Mouse (Mus musculus) cerebellum, adult 18-20 months (tissue): ENCODE data around the gene Lhfpl1.
"Not testable (repeated sequence)": the region's sequence is repeated elsewhere in the genome, so short reads cannot be mapped to it uniquely, and the experiment has no call there.

Source experiments
- DNase-seq, 2 experiments: peaks; one replicate each; pipeline ENCODE4 v3.0.0; 2021

Lhfpl1 gene

GRCm38 (mm10) chrX:145348377-145349203 is at the start of gene Lhfpl1:
TSS of gene Lhfpl1 (minus strand) at chrX:145349089.
- DNase-seq = no peak

- no peak for DNase-seq
These were observed 22.9 kb upstream of the Lhfpl1 start for GRCm38 (mm10) chrX:145371839-145372238.

- DNase-seq = no peak
These were observed 13.6 kb upstream of the Lhfpl1 start for GRCm38 (mm10) chrX:145362527-145362926.

- DNase-seq = no peak
These were observed 6.5 kb downstream of the Lhfpl1 start for GRCm38 (mm10) chrX:145342402-145342801.

GRCm38 (mm10) chrX:145336141-145336540 is 12.7 kb downstream of the Lhfpl1 start:
- DNase-seq = no peak

- no peak for DNase-seq
These were observed 40.3 kb downstream of the Lhfpl1 start for GRCm38 (mm10) chrX:145308555-145308954.

- peak; percentile 1 to 3 for DNase-seq
These were observed 41.7 kb downstream of the Lhfpl1 start for GRCm38 (mm10) chrX:145307174-145307573.

GRCm38 (mm10) chrX:145300232-145300631 is 48.7 kb downstream of the Lhfpl1 start:
- DNase-seq = not testable (repeated sequence)

- DNase-seq = no peak
These were observed 76.7 kb downstream of the Lhfpl1 start for GRCm38 (mm10) chrX:145272209-145272608.

GRCm38 (mm10) chrX:145271768-145272167 is 77.1 kb downstream of the Lhfpl1 start:
- no peak for DNase-seq

- DNase-seq = no peak
These were observed 87.1 kb downstream of the Lhfpl1 start for GRCm38 (mm10) chrX:145261803-145262202.
